ENCODE assay signal across 8 mouse cellular contexts in genomic region chr4:134480864-134481263, GRCm38 (mm10). TPM values are rescaled to one million over a fixed set of nuclear protein-coding genes. Genes with fewer than 3 reads are reported as not detected.
A peak's percentile ranks its signal among the peaks of the same experiment; 100 is the strongest.
DNase-seq lines count a peak whose midpoint lies in the region; ATAC-seq and TF ChIP-seq lines count a peak whose summit lies in the region.

No protein-coding gene starts in this region.

- peak; percentile 78; the same call in 1 of the 2 replicates for TF ChIP-seq CTCF in cerebellum, adult 2 months (IDR thresholded peaks at IDR 0.05; ENCODE audit: borderline replicate concordance, insufficient read depth, low read depth, low read length)

- H3K9me3 ChIP-seq in ES-E14 (ENCODE audit: control insufficient read depth, insufficient read depth, low read depth, low read length): no peaks in the 10 kb centered on the region
- no peaks in the 10 kb centered on the region for H3K9me3 ChIP-seq in lung, embryonic 16.5 days (ENCODE audit: control insufficient read depth, low read length)

- DNase-seq in cerebellum, adult 11 months: peak; percentile 77
- DNase-seq in ES-E14 (ENCODE audit: low read depth, low spot score): peak; percentile 94
- peak; percentile 76 to 81 for DNase-seq in cerebellum, adult 2 months
- DNase-seq in gastrocnemius, adult 8-10 months (ENCODE audit: low spot score in 2 of 2): peak; percentile 20 to 48
- peak; percentile 81 for DNase-seq in kidney, postnatal 14 days
- DNase-seq in skeletal muscle tissue, adult 2 months (ENCODE audit: low read depth, low spot score): peak; percentile 32

- H3K4me2 ChIP-seq in lung, embryonic 16.5 days (ENCODE audit: low read depth, low read length): no peak overlapping the region

- H3K4me1 ChIP-seq in ES-E14 (ENCODE audit: control insufficient read depth in 2 of 2, insufficient read depth in 2 of 2, low read length in 2 of 2, poor library complexity in 1 of 2): peaks cover 0 to 6% of the 10 kb centered on the region in 2 experiments; a peak in 1 of 4 replicates
- H3K4me1 ChIP-seq in cerebellum, adult 2 months (ENCODE audit: control insufficient read depth, insufficient read depth, low read length): peaks cover 45% of the 10 kb centered on the region
- H3K4me1 ChIP-seq in lung, embryonic 16.5 days (replicated peaks; ENCODE audit: control insufficient read depth, insufficient read depth, low read length): 0 out of 2 replicates have a peak, but pooled peaks cover 2% of the 10 kb centered on the region

- H3K27ac ChIP-seq in ES-E14 (ENCODE audit: insufficient read depth, low read depth, low read length, poor library complexity, severe bottlenecking): no peak overlapping the region; the same call in 1 of the 2 replicates
- peak overlapping the region; percentile 14; the same call in 1 of the 2 replicates for H3K27ac ChIP-seq in cerebellum, adult 2 months (ENCODE audit: insufficient read depth, low read length)
- no peak overlapping the region for H3K27ac ChIP-seq in lung, embryonic 16.5 days (ENCODE audit: low read length)

- ATAC-seq in cerebellum, adult (ENCODE audit: insufficient number of reproducible peaks, low FRiP score, low TSS enrichment): no peak
- ATAC-seq in lung, embryonic 16.5 days (ENCODE audit: low read depth): peak; percentile 61

- H3K9ac ChIP-seq in ES-E14 (ENCODE audit: insufficient read depth, low read depth, low read length, poor library complexity, severe bottlenecking): no peak overlapping the region
- no peak overlapping the region for H3K9ac ChIP-seq in lung, embryonic 16.5 days (ENCODE audit: low read length)

- in situ Hi-C loops in ES-E14 (cut with MboI; ENCODE audit: low sequenced_read_pairs in 2 of 2, unreplicated experiment in 2 of 2): no loop called here

- no peak for TF ChIP-seq POLR2A in cerebellum, adult 2 months (IDR thresholded peaks at IDR 0.05; ENCODE audit: borderline replicate concordance, insufficient read depth, low read length)

- WGBS in cerebellum, adult 2 months: 39% methylated on average over 6 of the region's 6 CpGs
- WGBS in lung, embryonic 16.5 days: 18% methylated on average over 6 of the region's 6 CpGs

- peaks cover 4% of the 10 kb centered on the region; the same call in 1 of the 2 replicates for H3K36me3 ChIP-seq in ES-E14 (ENCODE audit: control insufficient read depth, insufficient read depth, low read length, poor library complexity, severe bottlenecking)
- H3K36me3 ChIP-seq in lung, embryonic 16.5 days (ENCODE audit: control insufficient read depth, insufficient read depth, low read length): 0 out of 2 replicates have a peak, but pooled peaks cover 2% of the 10 kb centered on the region

- no peaks in the 10 kb centered on the region for H3K27me3 ChIP-seq in cerebellum, adult 2 months (ENCODE audit: control insufficient read depth, insufficient read depth, low read length)
- H3K27me3 ChIP-seq in lung, embryonic 16.5 days (ENCODE audit: control insufficient read depth, insufficient read depth, low read depth, low read length): no peaks in the 10 kb centered on the region; the same call in 1 of the 2 replicates

- no peak overlapping the region for H3K4me3 ChIP-seq in ES-E14 (ENCODE audit: insufficient read depth in 1 of 2, low read depth in 1 of 2, low read length in 2 of 2, poor library complexity in 1 of 2, severe bottlenecking in 1 of 2)
- no peak overlapping the region for H3K4me3 ChIP-seq in cerebellum, adult 2 months (replicated peaks; ENCODE audit: insufficient read depth, low read depth, low read length)
- H3K4me3 ChIP-seq in lung, embryonic 16.5 days (ENCODE audit: low read length): no peak overlapping the region

TF ChIP-seq in ES-E14, 5 proteins besides CTCF, POLR2A, EP300 and RAD21:
- TF ChIP-seq HCFC1 (IDR thresholded peaks at IDR 0.05; ENCODE audit: borderline replicate concordance, insufficient read depth, low read length) (peak; percentile 37; the same call in 1 of the 2 replicates), MAFK (IDR thresholded peaks at IDR 0.05; ENCODE audit: insufficient read depth, low read depth, low read length) (no peak), CHD2 (IDR thresholded peaks at IDR 0.05; ENCODE audit: low read depth, low read length) (no peak), ZNF384 (IDR thresholded peaks at IDR 0.05; ENCODE audit: low read depth, low read length) (0 out of 2 replicates have a peak, but pooled peaks have one; percentile 5), ZC3H11A (IDR thresholded peaks at IDR 0.05; ENCODE audit: borderline replicate concordance, low read depth, low read length) (0 out of 2 replicates have a peak, but pooled peaks have one; percentile 37)

RNA-seq across cellular contexts. Expression of gene Stmn1, which starts 12.7 kb away (rescaled TPM):
- total RNA-seq in ES-E14 (2012; rRNA removed): 322 and 361 TPM in 2 replicates
- 361 and 454 TPM in 2 replicates for polyA plus RNA-seq in cerebellum, adult 2 months (2012; rRNA removed)
- 1 to 10 TPM; 2.7 to 4.4 (median 2.8) TPM for total RNA-seq in gastrocnemius, adult 8-10 months (2022)
- polyA plus RNA-seq in lung, embryonic 16.5 days (2015; fragmentation: Nextera tagmentation; extraction: Ambion mirVana): 1,638 and 1,729 TPM in 2 replicates

RNA-seq across cellular contexts. Expression of gene Paqr7, which starts 15.6 kb away (rescaled TPM):
- 4.8 and 6.9 TPM in 2 replicates for total RNA-seq in ES-E14 (2012; rRNA removed)
- 86.0 and 99.2 TPM in 2 replicates for polyA plus RNA-seq in cerebellum, adult 2 months (2012; rRNA removed)
- 1 to 10 TPM; 2.8 to 5.5 (median 5.0) TPM for total RNA-seq in gastrocnemius, adult 8-10 months (2022)
- polyA plus RNA-seq in lung, embryonic 16.5 days (2015; fragmentation: Nextera tagmentation; extraction: Ambion mirVana): 6.9 and 8.7 TPM in 2 replicates

RNA-seq across cellular contexts. Expression of gene Aunip, which starts 29.9 kb away (rescaled TPM):
- total RNA-seq in ES-E14 (2012; rRNA removed): 13.7 and 18.3 TPM in 2 replicates
- polyA plus RNA-seq in cerebellum, adult 2 months (2012; rRNA removed): 0.24 and 0.65 TPM in 2 replicates
- total RNA-seq in gastrocnemius, adult 8-10 months (2022): not detected
- polyA plus RNA-seq in lung, embryonic 16.5 days (2015; fragmentation: Nextera tagmentation; extraction: Ambion mirVana): 14.5 and 15.7 TPM in 2 replicates

RNA-seq across cellular contexts. Expression of gene Mtfr1l, which starts 54.3 kb away (rescaled TPM):
- 38.2 and 43.7 TPM in 2 replicates for total RNA-seq in ES-E14 (2012; rRNA removed)
- 146 and 148 TPM in 2 replicates for polyA plus RNA-seq in cerebellum, adult 2 months (2012; rRNA removed)
- total RNA-seq in gastrocnemius, adult 8-10 months (2022): 100 to 1,000 TPM; 129 to 173 (median 151) TPM
- 110 and 111 TPM in 2 replicates for polyA plus RNA-seq in lung, embryonic 16.5 days (2015; fragmentation: Nextera tagmentation; extraction: Ambion mirVana)

Comparison
In these comparisons a context has a peak if more than half of its experiments do, and no peak if none do; other contexts are left out.
1. DNase-seq: peak in every context shown above with its lines; median percentile 94 in ES-E14; 81 in kidney, postnatal 14 days; 78 in cerebellum, adult 2 months; 77 in cerebellum, adult 11 months; 34 in gastrocnemius, adult 8-10 months; 32 in skeletal muscle tissue, adult 2 months.
2. RNA of gene Stmn1, which starts 12.7 kb away (total RNA-seq): 322 to 361 TPM in ES-E14; 2.7 to 4.4 TPM in gastrocnemius, adult 8-10 months; every median in the first group is over 10 times any median in the second.
3. RNA of gene Aunip, which starts 29.9 kb away (total RNA-seq): 13.7 to 18.3 TPM in ES-E14; not detected in gastrocnemius, adult 8-10 months; every median in the first group is over 10 times any median in the second.